Comparison of ENCODE assay signal across 13 mouse cellular contexts in the genomic region with DNA sequence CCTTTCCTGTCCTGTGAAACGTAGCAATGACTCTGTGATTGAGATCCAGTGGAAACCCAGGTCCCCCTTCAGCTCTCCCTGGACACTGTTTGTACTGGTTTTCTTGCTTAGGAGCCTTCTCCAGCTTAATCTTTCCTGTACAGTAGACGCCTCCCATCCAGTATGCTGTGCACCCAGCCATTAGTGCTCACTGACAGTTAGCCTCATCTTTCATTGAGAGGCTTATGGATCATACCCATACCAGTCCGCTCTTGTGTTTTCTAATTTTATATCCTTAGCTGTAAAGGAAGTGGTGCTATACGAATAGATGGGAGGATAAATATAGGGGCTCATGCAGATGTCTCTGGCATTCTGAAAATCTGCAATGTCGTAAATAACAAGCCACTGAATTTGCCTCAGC.
A peak's percentile ranks its signal among the peaks of the same experiment; 100 is the strongest.
DNase-seq lines count a peak whose midpoint lies in the region; ATAC-seq and TF ChIP-seq lines count a peak whose summit lies in the region.
"Had no signal": no experiment of that assay in that cellular context is flagged by ENCODE, and none has a peak within 500 bp of the region (broad histone marks: within the 10 kb centered on the region; RNA-seq: fewer than 3 reads in every experiment).

No protein-coding gene starts in this region.

- no peak for DNase-seq in limb, embryonic 10.5 days (ENCODE audit: low spot score)
- no peak for DNase-seq in gastrocnemius, adult 2 months
- DNase-seq in urinary bladder, adult 2 months (ENCODE audit: low spot score), result no peak
- DNase-seq: cerebellum, postnatal 14 days; heart, postnatal 36 days; lung, adult 2 months had no signal

- TF ChIP-seq CTCF in gastrocnemius, adult 2 months (IDR thresholded peaks at IDR 0.05), result no peak

- WGBS in limb, embryonic 12.5 days, result 59% methylated on average over 5 of the region's 5 CpGs
- 88% methylated on average over 5 of the region's 5 CpGs for WGBS in limb, embryonic 10.5 days
- WGBS in embryonic facial prominence, embryonic 13.5 days, result 61% methylated on average over 5 of the region's 5 CpGs
- 49% methylated on average over 5 of the region's 5 CpGs for WGBS in forebrain, embryonic 15.5 days
- WGBS in midbrain, embryonic 12.5 days, result 73% methylated on average over 5 of the region's 5 CpGs
- WGBS in intestine, embryonic 16.5 days, result 63% methylated on average over 5 of the region's 5 CpGs

- H3K4me1 ChIP-seq in limb, embryonic 12.5 days (replicated peaks), result peaks cover 37% of the 10 kb centered on the region
- H3K4me1 ChIP-seq in limb, embryonic 10.5 days, result peaks cover 40% of the 10 kb centered on the region
- H3K4me1 ChIP-seq in embryonic facial prominence, embryonic 13.5 days, result peaks cover 31% of the 10 kb centered on the region
- peaks cover 63% of the 10 kb centered on the region for H3K4me1 ChIP-seq in forebrain, embryonic 15.5 days
- H3K4me1 ChIP-seq in midbrain, embryonic 12.5 days, result peaks cover 39% of the 10 kb centered on the region
- H3K4me1 ChIP-seq in intestine, embryonic 16.5 days (ENCODE audit: control insufficient read depth, insufficient read depth, low read length), result peaks cover 2% of the 10 kb centered on the region

- no peaks in the 10 kb centered on the region for H3K9me3 ChIP-seq in limb, embryonic 12.5 days
- no peaks in the 10 kb centered on the region for H3K9me3 ChIP-seq in limb, embryonic 10.5 days (replicated peaks)
- no peaks in the 10 kb centered on the region for H3K9me3 ChIP-seq in embryonic facial prominence, embryonic 13.5 days
- H3K9me3 ChIP-seq in forebrain, embryonic 15.5 days, result no peaks in the 10 kb centered on the region
- no peaks in the 10 kb centered on the region for H3K9me3 ChIP-seq in midbrain, embryonic 12.5 days
- no peaks in the 10 kb centered on the region for H3K9me3 ChIP-seq in intestine, embryonic 16.5 days (ENCODE audit: control insufficient read depth, low read length)

- peak overlapping the region; percentile 19; the same call in 1 of the 2 replicates for H3K27ac ChIP-seq in limb, embryonic 12.5 days
- no peak overlapping the region for H3K27ac ChIP-seq in limb, embryonic 10.5 days
- H3K27ac ChIP-seq in embryonic facial prominence, embryonic 13.5 days, result peak overlapping the region; percentile 33; the same call in 1 of the 2 replicates
- H3K27ac ChIP-seq in forebrain, embryonic 15.5 days (replicated peaks), result peak overlapping the region; percentile 22
- no peak overlapping the region for H3K27ac ChIP-seq in midbrain, embryonic 12.5 days (replicated peaks)
- H3K27ac ChIP-seq in intestine, embryonic 16.5 days (ENCODE audit: low read length), result no peak overlapping the region
- no peak overlapping the region for H3K27ac ChIP-seq in gastrocnemius, adult 2 months
- H3K27ac ChIP-seq: kidney, postnatal 0 days had no signal

- no peak overlapping the region for H3K4me3 ChIP-seq in limb, embryonic 12.5 days (replicated peaks)
- H3K4me3 ChIP-seq in limb, embryonic 10.5 days, result no peak overlapping the region
- no peak overlapping the region for H3K4me3 ChIP-seq in embryonic facial prominence, embryonic 13.5 days
- peak overlapping the region; percentile 5 for H3K4me3 ChIP-seq in forebrain, embryonic 15.5 days
- no peak overlapping the region for H3K4me3 ChIP-seq in midbrain, embryonic 12.5 days
- H3K4me3 ChIP-seq in intestine, embryonic 16.5 days (ENCODE audit: low read length), result no peak overlapping the region
- no peak overlapping the region for H3K4me3 ChIP-seq in gastrocnemius, adult 2 months
- H3K4me3 ChIP-seq: myocyte had no signal

- intact Hi-C loops in gastrocnemius, adult 2 months (cut with DNase I), result no loop called here

- H3K36me3 ChIP-seq in limb, embryonic 12.5 days, result 0 out of 2 replicates have a peak, but pooled peaks cover 6% of the 10 kb centered on the region
- H3K36me3 ChIP-seq in limb, embryonic 10.5 days, result peaks cover 30% of the 10 kb centered on the region
- peaks cover 11% of the 10 kb centered on the region; the same call in 1 of the 2 replicates for H3K36me3 ChIP-seq in embryonic facial prominence, embryonic 13.5 days
- no peaks in the 10 kb centered on the region for H3K36me3 ChIP-seq in forebrain, embryonic 15.5 days
- 0 out of 2 replicates have a peak, but pooled peaks cover 4% of the 10 kb centered on the region for H3K36me3 ChIP-seq in midbrain, embryonic 12.5 days
- no peaks in the 10 kb centered on the region for H3K36me3 ChIP-seq in intestine, embryonic 16.5 days (ENCODE audit: control insufficient read depth, insufficient read depth, low read length)

- H3K9ac ChIP-seq in limb, embryonic 12.5 days (replicated peaks), result no peak overlapping the region
- H3K9ac ChIP-seq in embryonic facial prominence, embryonic 13.5 days, result no peak overlapping the region
- 0 out of 2 replicates have a peak overlapping the region, but pooled peaks have one; percentile 19 for H3K9ac ChIP-seq in forebrain, embryonic 15.5 days (replicated peaks)
- no peak overlapping the region for H3K9ac ChIP-seq in midbrain, embryonic 12.5 days (replicated peaks)
- H3K9ac ChIP-seq in intestine, embryonic 16.5 days (ENCODE audit: low read depth, low read length), result no peak overlapping the region

- ATAC-seq in limb, embryonic 12.5 days (ENCODE audit: insufficient number of reproducible peaks, insufficient read depth, low FRiP score, low TSS enrichment, low read depth), result no peak
- ATAC-seq in embryonic facial prominence, embryonic 13.5 days (ENCODE audit: insufficient number of reproducible peaks, insufficient read depth, low FRiP score, low TSS enrichment, low read depth), result no peak
- no peak for ATAC-seq in forebrain, embryonic 15.5 days (replicated peaks)
- ATAC-seq in midbrain, embryonic 12.5 days (ENCODE audit: low FRiP score, low read depth), result no peak
- ATAC-seq in intestine, embryonic 16.5 days, result no peak

- no peaks in the 10 kb centered on the region for H3K27me3 ChIP-seq in limb, embryonic 12.5 days
- H3K27me3 ChIP-seq in limb, embryonic 10.5 days (ENCODE audit: low read depth, poor library complexity, severe bottlenecking), result no peaks in the 10 kb centered on the region
- no peaks in the 10 kb centered on the region for H3K27me3 ChIP-seq in embryonic facial prominence, embryonic 13.5 days
- no peaks in the 10 kb centered on the region for H3K27me3 ChIP-seq in forebrain, embryonic 15.5 days
- H3K27me3 ChIP-seq in midbrain, embryonic 12.5 days, result no peaks in the 10 kb centered on the region
- H3K27me3 ChIP-seq in intestine, embryonic 16.5 days (replicated peaks; ENCODE audit: control insufficient read depth, insufficient read depth, low read length), result no peaks in the 10 kb centered on the region

- H3K4me2 ChIP-seq in limb, embryonic 12.5 days, result no peak overlapping the region; the same call in 1 of the 2 replicates
- peak overlapping the region; percentile 24 for H3K4me2 ChIP-seq in embryonic facial prominence, embryonic 13.5 days
- peak overlapping the region; percentile 24 for H3K4me2 ChIP-seq in forebrain, embryonic 15.5 days (replicated peaks)
- peak overlapping the region; percentile 17; the same call in 1 of the 2 replicates for H3K4me2 ChIP-seq in midbrain, embryonic 12.5 days (replicated peaks)
- no peak overlapping the region for H3K4me2 ChIP-seq in intestine, embryonic 16.5 days (ENCODE audit: low read depth, low read length)

Comparison
In these comparisons a context has a peak if more than half of its experiments do, and no peak if none do; other contexts are left out.
1. H3K27ac ChIP-seq: peak in limb, embryonic 12.5 days (single experiment), embryonic facial prominence, embryonic 13.5 days (single experiment) and forebrain, embryonic 15.5 days (single experiment); none in limb, embryonic 10.5 days (single experiment), midbrain, embryonic 12.5 days (single experiment), intestine, embryonic 16.5 days (single experiment) and gastrocnemius, adult 2 months (single experiment).
2. H3K4me2 ChIP-seq: peak in embryonic facial prominence, embryonic 13.5 days (single experiment), forebrain, embryonic 15.5 days (single experiment) and midbrain, embryonic 12.5 days (single experiment); none in limb, embryonic 12.5 days (single experiment) and intestine, embryonic 16.5 days (single experiment).